In genomic region chr2:94242051-94242397, GRCm38 (mm10) we compare ENCODE assay signal across 9 mouse cellular contexts.
DNase-seq lines count a peak whose midpoint lies in the region; ATAC-seq lines count a peak whose summit lies in the region.
"Had no signal": no experiment of that assay in that cellular context is flagged by ENCODE, and none has a peak within 500 bp of the region (broad histone marks: within the 10 kb centered on the region; RNA-seq: fewer than 3 reads in every experiment).

No protein-coding gene starts in this region.

- H3K9me3 ChIP-seq in heart, embryonic 12.5 days (replicated peaks), result no peaks in the 10 kb centered on the region
- H3K9me3 ChIP-seq in midbrain, embryonic 10.5 days (replicated peaks), result no peaks in the 10 kb centered on the region
- H3K9me3 ChIP-seq in midbrain, embryonic 11.5 days (ENCODE audit: control insufficient read depth, low read length), result no peaks in the 10 kb centered on the region
- no peaks in the 10 kb centered on the region for H3K9me3 ChIP-seq in hindbrain, embryonic 14.5 days (ENCODE audit: control insufficient read depth, low read length)
- H3K9me3 ChIP-seq in neural tube, embryonic 14.5 days (ENCODE audit: control insufficient read depth, low read length), result no peaks in the 10 kb centered on the region

- no peaks in the 10 kb centered on the region for H3K36me3 ChIP-seq in heart, embryonic 12.5 days
- H3K36me3 ChIP-seq in midbrain, embryonic 10.5 days, result no peaks in the 10 kb centered on the region
- no peaks in the 10 kb centered on the region for H3K36me3 ChIP-seq in midbrain, embryonic 11.5 days (ENCODE audit: control insufficient read depth, insufficient read depth, low read length)
- H3K36me3 ChIP-seq in hindbrain, embryonic 14.5 days (replicated peaks; ENCODE audit: control insufficient read depth, insufficient read depth), result no peaks in the 10 kb centered on the region
- H3K36me3 ChIP-seq in neural tube, embryonic 14.5 days (ENCODE audit: control insufficient read depth, insufficient read depth, low read length), result no peaks in the 10 kb centered on the region

- no peak for ATAC-seq in heart, embryonic 12.5 days (ENCODE audit: insufficient number of reproducible peaks, low FRiP score)
- ATAC-seq in midbrain, embryonic 11.5 days (ENCODE audit: low FRiP score), result no peak
- ATAC-seq in hindbrain, embryonic 14.5 days (ENCODE audit: low FRiP score), result no peak
- ATAC-seq in neural tube, embryonic 14.5 days (ENCODE audit: low read depth), result no peak

- H3K4me3 ChIP-seq in heart, embryonic 12.5 days, result peak overlapping the region; percentile 50; the same call in 1 of the 2 replicates
- H3K4me3 ChIP-seq in midbrain, embryonic 10.5 days, result peak overlapping the region; percentile 57; the same call in 1 of the 2 replicates
- H3K4me3 ChIP-seq in midbrain, embryonic 11.5 days (ENCODE audit: low read depth, low read length), result no peak overlapping the region
- peak overlapping the region; percentile 45 for H3K4me3 ChIP-seq in hindbrain, embryonic 14.5 days (replicated peaks; ENCODE audit: low read length)
- no peak overlapping the region for H3K4me3 ChIP-seq in neural tube, embryonic 14.5 days (ENCODE audit: low read depth, low read length)

- H3K4me2 ChIP-seq in heart, embryonic 12.5 days, result peak overlapping the region; percentile 85; the same call in 1 of the 2 replicates
- H3K4me2 ChIP-seq in midbrain, embryonic 11.5 days, result no peak overlapping the region
- peak overlapping the region; percentile 86 for H3K4me2 ChIP-seq in hindbrain, embryonic 14.5 days (replicated peaks)
- peak overlapping the region; percentile 71; the same call in 1 of the 2 replicates for H3K4me2 ChIP-seq in neural tube, embryonic 14.5 days (ENCODE audit: low read depth, low read length)

- peaks cover 60% of the 10 kb centered on the region for H3K4me1 ChIP-seq in heart, embryonic 12.5 days (replicated peaks)
- peaks cover 68% of the 10 kb centered on the region for H3K4me1 ChIP-seq in midbrain, embryonic 10.5 days
- peaks cover 21% of the 10 kb centered on the region for H3K4me1 ChIP-seq in midbrain, embryonic 11.5 days (ENCODE audit: control insufficient read depth, insufficient read depth, low read length)
- peaks cover 33% of the 10 kb centered on the region; the same call in 1 of the 2 replicates for H3K4me1 ChIP-seq in hindbrain, embryonic 14.5 days (replicated peaks; ENCODE audit: control insufficient read depth, insufficient read depth, low read length)
- peaks cover 27% of the 10 kb centered on the region for H3K4me1 ChIP-seq in neural tube, embryonic 14.5 days (ENCODE audit: control insufficient read depth, insufficient read depth, low read length)

- H3K27me3 ChIP-seq in heart, embryonic 12.5 days (replicated peaks), result peaks cover 86% of the 10 kb centered on the region
- H3K27me3 ChIP-seq in midbrain, embryonic 10.5 days (ENCODE audit: low read depth, poor library complexity, severe bottlenecking), result peaks cover 100% of the 10 kb centered on the region
- H3K27me3 ChIP-seq in midbrain, embryonic 11.5 days (ENCODE audit: control insufficient read depth, insufficient read depth, low read length), result peaks cover 82% of the 10 kb centered on the region
- H3K27me3 ChIP-seq in hindbrain, embryonic 14.5 days (ENCODE audit: control insufficient read depth, insufficient read depth, low read length), result peaks cover 72% of the 10 kb centered on the region
- peaks cover 50% of the 10 kb centered on the region for H3K27me3 ChIP-seq in neural tube, embryonic 14.5 days (ENCODE audit: control insufficient read depth, insufficient read depth, low read length)

- DNase-seq in heart, adult 11 months, result no peak
- no peak for DNase-seq in midbrain, embryonic 10.5 days (ENCODE audit: low spot score)
- no peak for DNase-seq in midbrain, embryonic 11.5 days (ENCODE audit: low spot score, missing footprints)
- no peak for DNase-seq in hindbrain, embryonic 14.5 days (ENCODE audit: low spot score)
- DNase-seq in adrenal gland, postnatal 4 days (ENCODE audit: low spot score in 2 of 2), result no peak
- no peak for DNase-seq in lung, postnatal 14 days
- DNase-seq: kidney, postnatal 14 days had no signal

- H3K9ac ChIP-seq in heart, embryonic 12.5 days, result no peak overlapping the region
- H3K9ac ChIP-seq in midbrain, embryonic 11.5 days (ENCODE audit: low read length), result no peak overlapping the region
- H3K9ac ChIP-seq in hindbrain, embryonic 14.5 days, result no peak overlapping the region
- H3K9ac ChIP-seq in neural tube, embryonic 14.5 days (replicated peaks; ENCODE audit: low read depth, low read length), result no peak overlapping the region

- 4% methylated on average over 4 of the region's 4 CpGs for WGBS in heart, embryonic 12.5 days
- WGBS in midbrain, embryonic 10.5 days, result 0% methylated on average over 4 of the region's 4 CpGs
- WGBS in midbrain, embryonic 11.5 days, result 3% methylated on average over 4 of the region's 4 CpGs
- 2% methylated on average over 4 of the region's 4 CpGs for WGBS in hindbrain, embryonic 14.5 days
- 4% methylated on average over 4 of the region's 4 CpGs for WGBS in neural tube, embryonic 14.5 days

- no peak overlapping the region for H3K27ac ChIP-seq in heart, embryonic 12.5 days (ENCODE audit: poor library complexity, severe bottlenecking)
- no peak overlapping the region for H3K27ac ChIP-seq in midbrain, embryonic 10.5 days (replicated peaks)
- no peak overlapping the region for H3K27ac ChIP-seq in midbrain, embryonic 11.5 days (ENCODE audit: low read depth, low read length)
- H3K27ac ChIP-seq in hindbrain, embryonic 14.5 days, result no peak overlapping the region
- no peak overlapping the region for H3K27ac ChIP-seq in neural tube, embryonic 14.5 days (ENCODE audit: low read depth, low read length)

Comparison
In these comparisons a context has a peak if more than half of its experiments do, and no peak if none do; other contexts are left out.
1. H3K4me3 ChIP-seq: peak in heart, embryonic 12.5 days (single experiment), midbrain, embryonic 10.5 days (single experiment) and hindbrain, embryonic 14.5 days (single experiment); none in midbrain, embryonic 11.5 days (single experiment) and neural tube, embryonic 14.5 days (single experiment).